Mouse (Mus musculus) gastrocnemius, adult 2 months (tissue): ENCODE data around the gene Wdr27. TPM values are rescaled to one million over a fixed set of nuclear protein-coding genes. Genes with fewer than 3 reads are reported as not detected.

ENCODE experiments used
- DNase-seq: peaks from one replicate; pipeline ENCODE4 v3.0.0; 2022
- H3K27ac ChIP-seq: fragments of 200-600 bp; 2 replicates; pipeline ENCODE4 v1.8.1; 2022; ENCODE audit warnings: mild to moderate bottlenecking
- H3K4me3 ChIP-seq: fragments of 200-600 bp; 2 replicates; pipeline ENCODE4 v1.8.1; 2022; ENCODE audit warnings: mild to moderate bottlenecking, moderate library complexity
- CTCF ChIP-seq: fragments of 200-600 bp; IDR thresholded peaks from 2 replicates; pipeline ENCODE4 v1.8.1; 2022; ENCODE audit warnings: antibody characterized with exemption, mild to moderate bottlenecking, moderate library complexity
- intact Hi-C: fragments of 180-260 bp; cut with DNase I; formaldehyde crosslinking; loops from one replicate; pipeline ENCODE4 v1.15.1; 2025
- total RNA-seq, 2 experiments: library from RNA; stranded (reverse); gene quantifications; 2 replicates each; pipeline ENCODE4 v1.2.3; 2021

The Wdr27 gene
- total RNA-seq, 2 experiments from 2014 or later: 0.94 to 3.0 TPM

DNA sequence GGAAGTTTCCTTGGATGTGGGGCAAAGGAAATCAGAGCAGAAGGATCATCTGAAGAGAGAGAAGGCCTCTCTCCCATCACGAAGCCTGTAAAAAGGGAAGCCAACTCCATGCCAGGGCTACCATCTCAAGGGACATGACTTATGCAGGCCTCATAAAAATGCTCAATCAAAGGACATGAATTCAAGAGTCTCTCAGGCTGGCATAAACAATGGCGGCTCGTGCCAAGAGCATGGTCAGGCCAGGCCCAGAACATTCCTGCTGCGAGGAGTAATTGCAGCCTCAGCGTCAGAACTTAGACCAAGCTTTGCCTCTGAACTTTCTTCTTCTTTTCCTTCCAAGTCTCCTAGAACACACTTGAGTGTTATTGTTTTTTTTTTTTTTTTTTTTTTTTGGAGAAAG, 163.6 kb downstream of the Wdr27 start:
- intact Hi-C loops: no loop called here
- DNase-seq: peak; percentile 75
- TF ChIP-seq CTCF: no peak
- Histone ChIP-seq H3K27ac (peak overlapping the region; percentile 56), H3K4me3 (no peak overlapping the region)

DNA sequence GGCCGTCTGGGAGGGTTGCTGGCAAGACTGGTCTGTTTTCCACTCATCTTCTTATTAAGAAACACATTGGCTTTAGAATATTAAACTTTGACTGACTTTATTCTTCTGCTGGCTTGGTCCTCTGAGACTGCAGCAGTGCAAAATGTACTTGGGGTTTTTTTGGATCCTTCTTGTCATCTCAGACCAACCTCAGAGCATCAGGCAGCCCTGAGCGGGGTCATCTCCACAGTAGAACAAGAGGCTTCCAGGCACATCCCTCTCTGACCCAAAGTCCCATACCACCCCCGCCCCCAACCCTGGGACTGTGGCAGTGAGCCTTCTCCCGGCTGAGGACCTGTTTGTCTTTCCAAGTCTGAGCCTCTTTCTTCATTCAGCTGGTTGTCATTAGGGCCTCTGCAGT, 171.6 kb downstream of the Wdr27 start:
- intact Hi-C loops: no loop called here

GRCm38 (mm10) chr17:14770377-14770776, 172.6 kb downstream of the Wdr27 start:
- no peak for TF ChIP-seq CTCF
- Histone ChIP-seq H3K27ac (peak overlapping the region; percentile 59), H3K4me3 (no peak overlapping the region)
- intact Hi-C loops: no loop called here
- no peak for DNase-seq

More for the DNA sequence above, 171.6 kb downstream of the Wdr27 start:
- Histone ChIP-seq H3K4me3 (no peak overlapping the region), H3K27ac (peak overlapping the region; percentile 59)
- DNase-seq: peak; percentile 76
- TF ChIP-seq CTCF: no peak

Other genes starting within 250 kb of the Wdr27 start
- 10 to 100 TPM in 1 of 2 experiments, 1 to 10 TPM in 1; 5.9 to 15.6 TPM for gene Thbs2, start 248.9 kb downstream of the Wdr27 start, total RNA-seq
- gene 1600012H06Rik, start within 50 bp of the Wdr27 start, total RNA-seq: 1 to 10 TPM; 8.1 to 9.9 TPM
- gene Phf10, start 18.1 kb upstream of the Wdr27 start, total RNA-seq: 10 to 100 TPM; 46.9 to 54.2 TPM
- 1 to 10 TPM; 1.8 to 2.5 TPM for gene 9030025P20Rik, start 35.3 kb upstream of the Wdr27 start, total RNA-seq
- not detected for gene Gm3417, start 35.6 kb upstream of the Wdr27 start, total RNA-seq
- 1 to 10 TPM; 2.1 to 3.5 TPM for gene Gm3435, start 67.0 kb upstream of the Wdr27 start, total RNA-seq
- 10 to 100 TPM; 22.9 to 29.4 TPM for gene Ermard, start 98.0 kb upstream of the Wdr27 start, total RNA-seq
- gene Tcte3, start 98.3 kb upstream of the Wdr27 start, total RNA-seq: not detected
- gene Gm3448, start 98.4 kb upstream of the Wdr27 start, total RNA-seq: 1 to 10 TPM in 1 of 2 experiments, under 1 TPM in 1; 0.67 to 1.2 TPM